Mouse (Mus musculus) ES-E14 (cell line): ENCODE data around the gene Nipal1. TPM values are rescaled to one million over a fixed set of nuclear protein-coding genes. Genes with fewer than 3 reads are reported as not detected.
A peak's percentile ranks its signal among the peaks of the same experiment; 100 is the strongest.

ENCODE experiments used
- DNase-seq: peaks from one replicate; pipeline ENCODE4 v3.0.0-alpha.2; 2013; ENCODE audit warnings: low read depth, low spot score
- H3K27ac ChIP-seq: 2 replicates; pipeline ENCODE4 v1.5.1; 2012; ENCODE audit warnings: low read depth, mild to moderate bottlenecking, low read length, moderate library complexity, mixed read lengths; ENCODE audit not compliant: poor library complexity, insufficient read depth, severe bottlenecking
- H3K36me3 ChIP-seq: 2 replicates; pipeline ENCODE4 v1.6.1; 2012; ENCODE audit warnings: mild to moderate bottlenecking, low read length, moderate library complexity, mixed read lengths; ENCODE audit not compliant: control insufficient read depth, poor library complexity, insufficient read depth, severe bottlenecking
- H3K4me1 ChIP-seq, 2 experiments: fragments of 150-350 bp in 1 of 2; sonication (generic) in 1 of 2; 2 replicates each; pipeline ENCODE4 v1.6.1; 2012; ENCODE audit warnings: low read length in 2 of 2, mild to moderate bottlenecking in 1 of 2, mixed read lengths in 1 of 2; ENCODE audit not compliant: control insufficient read depth in 2 of 2, insufficient read depth in 2 of 2, poor library complexity in 1 of 2
- H3K4me3 ChIP-seq, 2 experiments: fragments of 150-350 bp in 1 of 2; sonication (generic) in 1 of 2; 2 replicates each; pipeline ENCODE4 v1.5.1; 2012; ENCODE audit warnings: low read length in 2 of 2, low read depth in 1 of 2, mild to moderate bottlenecking in 1 of 2, mixed read lengths in 1 of 2; ENCODE audit not compliant: insufficient read depth in 1 of 2, poor library complexity in 1 of 2, severe bottlenecking in 1 of 2
- H3K9ac ChIP-seq: 2 replicates; pipeline ENCODE4 v1.6.1; 2012; ENCODE audit warnings: low read depth, mild to moderate bottlenecking, low read length, mixed read lengths; ENCODE audit not compliant: poor library complexity, insufficient read depth, severe bottlenecking
- H3K9me3 ChIP-seq: fragments of 150-350 bp; sonication (generic); 2 replicates; pipeline ENCODE4 v1.6.1; 2012; ENCODE audit warnings: low read depth, mild to moderate bottlenecking, low read length; ENCODE audit not compliant: control insufficient read depth, insufficient read depth
- CHD2 ChIP-seq: IDR thresholded peaks from 2 replicates; pipeline ENCODE4 v1.6.1; 2014; ENCODE audit warnings: mild to moderate bottlenecking, low read depth, low read length, inconsistent platforms
- HCFC1 ChIP-seq: IDR thresholded peaks from 2 replicates; pipeline ENCODE4 v1.6.1; 2012; ENCODE audit warnings: low read length, inconsistent platforms, borderline replicate concordance; ENCODE audit not compliant: insufficient read depth
- MAFK ChIP-seq: IDR thresholded peaks from 2 replicates; pipeline ENCODE4 v1.6.1; 2014; ENCODE audit warnings: mild to moderate bottlenecking, low read depth, low read length, inconsistent platforms; ENCODE audit not compliant: insufficient read depth
- ZC3H11A ChIP-seq: IDR thresholded peaks from 2 replicates; pipeline ENCODE4 v1.6.1; 2012; ENCODE audit warnings: low read depth, mild to moderate bottlenecking, inconsistent platforms, low read length, borderline replicate concordance
- ZNF384 ChIP-seq: IDR thresholded peaks from 2 replicates; pipeline ENCODE4 v1.6.1; 2012; ENCODE audit warnings: low read depth, low read length, inconsistent platforms
- in situ Hi-C, 2 experiments: fragments of 600-800 bp; cut with MboI; formaldehyde crosslinking; loops; one replicate each; pipeline ENCODE4 v1.15.1; 2025; ENCODE audit warnings: low sequenced_read_pairs in 2 of 2, inconsistent platforms in 1 of 2; ENCODE audit not compliant: unreplicated experiment in 2 of 2
- total RNA-seq: library from RNA; depleted of rRNA; stranded (reverse); fragments of 300-350 nt; gene quantifications from 2 replicates; pipeline ENCODE4 v1.2.3, GENCODE M21; 2012

The Nipal1 gene
- total RNA-seq, 1 experiment, result 0.22 TPM

DNA sequence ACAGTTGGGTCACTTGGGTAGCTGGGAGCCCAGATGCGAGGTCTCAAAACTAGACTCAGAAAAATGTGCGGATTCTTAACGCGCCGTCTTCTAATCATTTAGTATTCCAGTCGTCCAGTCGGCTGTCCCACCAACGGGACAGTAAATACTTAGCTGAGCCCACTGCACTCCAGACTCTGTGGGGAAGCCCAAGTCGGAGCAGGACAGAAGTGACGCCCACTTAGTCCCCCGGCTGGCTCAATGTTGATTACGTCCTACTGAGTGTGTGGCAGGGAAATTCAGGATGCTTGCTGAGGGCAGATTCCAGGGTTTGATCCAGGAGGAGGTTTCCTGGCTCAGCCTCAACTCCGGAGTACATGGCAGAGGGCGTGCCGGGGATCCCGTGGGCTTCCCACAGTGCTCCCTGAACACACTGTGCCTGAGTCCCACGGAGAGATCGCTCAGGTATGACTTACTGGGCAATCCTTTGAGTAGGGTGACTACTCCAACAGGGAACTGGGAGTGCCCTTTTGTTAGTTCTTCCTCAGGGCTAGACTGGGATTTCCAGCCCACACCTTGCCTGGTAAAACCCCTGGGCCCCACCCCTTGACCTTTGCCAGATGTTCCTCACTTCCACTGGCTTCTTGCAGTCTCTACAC, 482 bp downstream of the Nipal1 start:
- no peaks in the 10 kb centered on the region for H3K9me3 ChIP-seq
- peaks cover 1 to 5% of the 10 kb centered on the region in 2 experiments; a peak in 2 of 4 replicates for H3K4me1 ChIP-seq
- H3K36me3 ChIP-seq, result no peaks in the 10 kb centered on the region
- DNase-seq, result peak; percentile 36
- no peak overlapping the region for H3K27ac ChIP-seq
- in situ Hi-C loops, result no loop called here
- TF ChIP-seq MAFK (no peak), ZC3H11A (no peak), ZNF384 (no peak), CHD2 (no peak), HCFC1 (no peak)
- H3K4me3 ChIP-seq, result peak overlapping the region; percentile 60 to 63
- peak overlapping the region; percentile 28; the same call in 1 of the 2 replicates for H3K9ac ChIP-seq

DNA sequence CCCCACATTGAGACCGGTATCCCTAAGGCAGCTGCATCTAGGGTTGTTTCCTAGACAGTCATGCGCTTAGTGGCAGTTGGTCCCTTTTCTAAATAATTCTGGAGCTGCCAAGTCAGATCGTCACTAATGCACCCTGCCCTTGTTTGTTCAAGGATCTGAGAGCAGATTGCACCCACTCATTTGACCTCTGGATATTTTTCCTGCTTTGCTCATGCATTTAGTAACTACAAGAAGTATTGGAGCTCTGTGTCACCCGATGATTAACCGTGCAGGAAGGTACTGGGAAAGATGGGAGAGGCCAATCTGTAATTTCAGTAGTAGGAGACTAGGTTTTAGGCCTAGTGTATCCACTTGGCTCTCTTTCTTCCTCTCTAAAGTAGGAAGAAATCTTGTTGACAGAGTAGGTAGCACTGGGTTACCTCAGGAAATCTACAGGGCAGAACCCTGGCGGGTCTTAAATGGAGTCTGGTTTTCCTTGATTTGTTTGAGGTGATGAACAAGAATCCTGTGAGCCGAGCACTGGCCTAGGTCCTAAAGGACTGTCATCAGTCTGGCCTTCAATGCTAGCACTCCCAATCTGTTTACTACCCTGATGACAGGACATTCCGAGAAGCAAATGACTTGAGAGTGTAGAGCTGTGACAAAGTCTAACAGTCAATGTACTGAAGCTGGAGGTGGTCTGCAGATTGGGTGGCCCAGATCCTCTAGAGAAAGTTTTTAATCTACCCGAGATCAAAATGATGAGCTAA, 1.6 kb downstream of the Nipal1 start:
- Histone ChIP-seq H3K4me1 (peaks cover 1 to 5% of the 10 kb centered on the region in 2 experiments; a peak in 2 of 4 replicates), H3K27ac (no peak overlapping the region), H3K4me3 (no peak overlapping the region), H3K9ac (no peak overlapping the region), H3K9me3 (no peaks in the 10 kb centered on the region), H3K36me3 (no peaks in the 10 kb centered on the region)
- in situ Hi-C loops, result no loop called here
- no peak for DNase-seq
- TF ChIP-seq MAFK (no peak), CHD2 (no peak), ZNF384 (no peak), ZC3H11A (no peak), HCFC1 (no peak)

DNA sequence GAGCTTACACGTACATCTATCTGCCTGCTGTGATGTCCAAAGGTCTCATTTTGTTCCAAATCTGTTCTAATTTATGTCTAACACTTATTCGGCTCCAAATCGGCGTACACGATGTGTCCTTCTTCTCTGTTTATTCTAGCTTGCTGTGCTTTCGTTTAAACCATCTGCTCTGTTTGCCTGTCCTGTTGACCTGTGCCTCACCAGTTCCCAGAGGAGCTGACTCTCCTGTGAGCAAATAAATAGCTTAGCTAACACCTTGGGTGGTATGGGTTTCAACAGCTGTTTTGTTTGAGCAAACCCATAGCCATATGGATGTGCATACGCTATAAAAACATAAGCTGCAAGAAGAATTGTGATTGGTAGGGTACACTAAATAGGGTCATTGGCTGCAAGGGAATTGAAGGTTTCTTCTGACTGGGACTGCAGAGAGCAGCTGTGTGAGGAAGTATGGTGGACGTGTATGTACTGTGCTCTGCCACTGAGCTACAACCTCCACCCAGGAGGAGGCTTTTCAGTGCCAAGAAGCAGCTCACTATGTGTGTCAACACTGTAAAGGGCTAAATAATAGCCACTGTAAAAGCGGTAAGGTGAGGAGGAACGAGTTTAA, 5.6 kb downstream of the Nipal1 start:
- Histone ChIP-seq H3K9ac (no peak overlapping the region), H3K9me3 (no peaks in the 10 kb centered on the region), H3K4me1 (peaks cover 1 to 2% of the 10 kb centered on the region in 2 experiments; a peak in 2 of 4 replicates), H3K27ac (no peak overlapping the region), H3K36me3 (no peaks in the 10 kb centered on the region), H3K4me3 (no peak overlapping the region)
- DNase-seq, result no peak
- TF ChIP-seq ZC3H11A, result no peak
- no peak for TF ChIP-seq HCFC1
- TF ChIP-seq ZNF384, result no peak
- TF ChIP-seq MAFK, result no peak
- no peak for TF ChIP-seq CHD2
- in situ Hi-C loops, result no loop called here

DNA sequence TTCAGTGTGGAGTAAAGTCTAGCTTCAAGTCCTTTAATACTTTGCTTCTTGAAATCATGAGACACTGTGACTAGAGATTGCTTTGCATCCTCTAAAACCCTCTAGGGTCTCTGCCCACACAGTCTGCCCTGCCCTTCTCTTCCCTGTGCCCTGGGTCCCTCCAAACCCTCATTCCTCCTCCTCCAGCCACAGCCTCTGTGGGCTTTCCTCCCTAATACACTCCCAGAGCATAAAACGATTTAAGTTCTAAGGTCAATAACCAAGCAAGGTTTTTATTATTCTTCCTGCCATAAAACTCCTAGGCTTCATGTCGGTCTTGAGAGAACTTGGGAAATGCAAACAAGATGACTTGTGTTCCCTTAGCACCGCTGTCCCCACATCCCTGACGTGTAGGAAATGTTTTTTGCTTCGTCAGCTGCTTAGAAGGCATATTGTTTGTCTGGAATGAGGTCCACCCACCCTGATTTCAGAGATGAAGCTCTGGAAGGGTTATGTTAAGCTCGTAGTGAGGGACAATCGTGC, 8.7 kb downstream of the Nipal1 start:
- no peak for DNase-seq
- no peak overlapping the region for H3K27ac ChIP-seq

More for the DNA sequence above, 8.7 kb downstream of the Nipal1 start:
- H3K4me1 ChIP-seq, result no peaks in the 10 kb centered on the region
- in situ Hi-C loops, result no loop called here
- no peak overlapping the region for H3K9ac ChIP-seq
- no peaks in the 10 kb centered on the region for H3K9me3 ChIP-seq
- no peak overlapping the region for H3K4me3 ChIP-seq
- no peak for TF ChIP-seq ZC3H11A
- no peak for TF ChIP-seq MAFK
- TF ChIP-seq ZNF384, result no peak
- TF ChIP-seq HCFC1, result no peak
- no peak for TF ChIP-seq CHD2
- no peaks in the 10 kb centered on the region for H3K36me3 ChIP-seq
